Mouse (Mus musculus) spleen, adult 2 months (tissue): ENCODE measurements around the gene Ctbs. TPM values are rescaled to one million over a fixed set of nuclear protein-coding genes. Genes with fewer than 3 reads are reported as not detected.

Experiments used
- DNase-seq, 2 experiments: peaks; one replicate each; pipeline versions ENCODE4 v3.0.0 to v3.0.0-alpha.2; 2012 to 2021; ENCODE audit warnings: low spot score in 2 of 2, low read depth in 1 of 2
- H3K27ac ChIP-seq: fragments of 200-500 bp; 2 replicates; pipeline ENCODE4 v1.5.1; 2012; ENCODE audit warnings: low read length, inconsistent platforms; ENCODE audit not compliant: insufficient read depth
- H3K27me3 ChIP-seq: fragments of 200-500 bp; 2 replicates; pipeline ENCODE4 v1.6.1; 2012; ENCODE audit warnings: mild to moderate bottlenecking, moderate library complexity, low read length, inconsistent platforms; ENCODE audit not compliant: control insufficient read depth, insufficient read depth
- H3K36me3 ChIP-seq: fragments of 200-500 bp; 2 replicates; pipeline ENCODE4 v1.6.1; 2012; ENCODE audit warnings: mild to moderate bottlenecking, low read length, inconsistent platforms; ENCODE audit not compliant: control insufficient read depth, insufficient read depth
- H3K4me1 ChIP-seq: fragments of 200-500 bp; 2 replicates; pipeline ENCODE4 v1.6.1; 2011; ENCODE audit warnings: inconsistent platforms; ENCODE audit not compliant: control insufficient read depth, insufficient read depth, insufficient read length
- H3K4me3 ChIP-seq: fragments of 200-500 bp; 2 replicates; pipeline ENCODE4 v1.5.1; 2011; ENCODE audit warnings: mild to moderate bottlenecking, inconsistent platforms; ENCODE audit not compliant: insufficient read depth, insufficient read length; ENCODE audit errors: extremely low read depth
- CTCF ChIP-seq: fragments of 200-500 bp; IDR thresholded peaks from 2 replicates; pipeline ENCODE4 v1.5.1; 2011; ENCODE audit warnings: mild to moderate bottlenecking, inconsistent platforms; ENCODE audit not compliant: insufficient read depth, insufficient read length, insufficient replicate concordance; ENCODE audit errors: extremely low read depth
- POLR2A ChIP-seq: fragments of 200-500 bp; IDR thresholded peaks from 2 replicates; pipeline ENCODE4 v1.6.1; 2011; ENCODE audit warnings: low read depth, low read length, inconsistent platforms
- WGBS: fragments of 180-500 bp; shearing (Covaris S2); methylation state at CpG from one replicate; pipeline ENCODE4 v1.1.7; 2018; 5-methylcytosine and 5-hydroxymethylcytosine counted together
- polyA plus RNA-seq: library from polyadenylated mRNA; depleted of rRNA; stranded (reverse); fragments of >200 nt; gene quantifications from 2 replicates; pipeline ENCODE4 v1.2.3, GENCODE M21; 2012

Ctbs gene
- polyA plus RNA-seq, 1 experiment: 2.1 TPM

- no peak for DNase-seq
- 92% methylated on average over 4 of the region's 4 CpGs for WGBS
Measured at GRCm38 (mm10) chr3:146486464-146486863, 36.9 kb downstream of the Ctbs start.

GRCm38 (mm10) chr3:146494941-146495340 lies 45.3 kb downstream of the Ctbs start:
- WGBS: 75% methylated on average over 8 of the region's 8 CpGs
- Histone ChIP-seq H3K27ac (no peak overlapping the region), H3K27me3 (no peaks in the 10 kb centered on the region), H3K4me3 (no peak overlapping the region), H3K36me3 (no peaks in the 10 kb centered on the region), H3K4me1 (no peaks in the 10 kb centered on the region; the same call in 1 of the 2 replicates)
- no peak for DNase-seq
- TF ChIP-seq POLR2A: no peak
- TF ChIP-seq CTCF: no peak

More at GRCm38 (mm10) chr3:146486464-146486863, 36.9 kb downstream of the Ctbs start:
- TF ChIP-seq POLR2A: no peak
- no peak for TF ChIP-seq CTCF
- Histone ChIP-seq H3K4me3 (no peak overlapping the region), H3K27me3 (no peaks in the 10 kb centered on the region), H3K27ac (no peak overlapping the region), H3K36me3 (no peaks in the 10 kb centered on the region), H3K4me1 (no peaks in the 10 kb centered on the region)

DNA sequence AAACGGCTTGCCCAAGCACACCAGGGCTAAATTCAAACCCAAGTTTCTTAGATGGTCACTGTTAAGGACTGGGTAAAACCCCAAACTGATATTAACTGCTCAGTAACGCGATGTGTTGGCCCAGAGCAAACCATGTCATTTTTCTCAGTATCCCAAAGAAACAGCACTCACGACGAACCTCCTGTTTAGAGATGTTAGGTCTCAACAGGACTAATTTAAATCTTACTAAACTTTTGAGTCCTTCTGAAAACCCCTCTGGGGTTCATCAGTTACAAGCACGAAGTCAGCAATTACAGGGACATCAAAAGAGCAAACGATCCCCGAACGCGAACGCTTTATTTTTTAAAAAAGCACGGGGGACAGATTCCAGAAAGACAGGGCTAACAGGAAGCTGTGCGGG lies 49.4 kb downstream of the Ctbs start:
- Histone ChIP-seq H3K4me3 (peak overlapping the region; percentile 99), H3K27me3 (no peaks in the 10 kb centered on the region), H3K4me1 (peaks cover 7% of the 10 kb centered on the region), H3K36me3 (peaks cover 5% of the 10 kb centered on the region), H3K27ac (peak overlapping the region; percentile 94)
- DNase-seq: no peak
- 4% methylated on average over 13 of the region's 13 CpGs for WGBS
- TF ChIP-seq POLR2A: no peak
- no peak for TF ChIP-seq CTCF

GRCm38 (mm10) chr3:146499431-146500002 lies 49.9 kb downstream of the Ctbs start, which contains the start of the genes Spata1 and Gng5:
TSS of gene Spata1 (minus strand) at chr3:146499753.
TSS of gene Gng5 (plus strand) at chr3:146499807.
- Histone ChIP-seq H3K27ac (peak within 1 kb of the TSS; percentile 94), H3K36me3 (peaks cover 7% of the 10 kb centered on the region), H3K4me3 (peak within 1 kb of the TSS; percentile 99), H3K4me1 (peaks cover 7% of the 10 kb centered on the region), H3K27me3 (no peaks in the 10 kb centered on the region)
- WGBS: under 1% methylated on average over 54 of the region's 88 CpGs
- peak; percentile 76 to 83 for DNase-seq
- TF ChIP-seq POLR2A (peak; percentile 53; the same call in 1 of the 2 replicates), CTCF (no peak)

- H3K4me3 ChIP-seq: peak overlapping the region; percentile 99
- peak in 1 of 2 experiments; percentile 58 for DNase-seq
- no peaks in the 10 kb centered on the region for H3K27me3 ChIP-seq
- under 1% methylated on average over 56 of the region's 57 CpGs for WGBS
- TF ChIP-seq POLR2A (no peak), CTCF (no peak)
- peaks cover 7% of the 10 kb centered on the region for H3K36me3 ChIP-seq
- peaks cover 7% of the 10 kb centered on the region for H3K4me1 ChIP-seq
- H3K27ac ChIP-seq: peak overlapping the region; percentile 93
Measured at GRCm38 (mm10) chr3:146500003-146500809, 50.6 kb downstream of the Ctbs start.

DNA sequence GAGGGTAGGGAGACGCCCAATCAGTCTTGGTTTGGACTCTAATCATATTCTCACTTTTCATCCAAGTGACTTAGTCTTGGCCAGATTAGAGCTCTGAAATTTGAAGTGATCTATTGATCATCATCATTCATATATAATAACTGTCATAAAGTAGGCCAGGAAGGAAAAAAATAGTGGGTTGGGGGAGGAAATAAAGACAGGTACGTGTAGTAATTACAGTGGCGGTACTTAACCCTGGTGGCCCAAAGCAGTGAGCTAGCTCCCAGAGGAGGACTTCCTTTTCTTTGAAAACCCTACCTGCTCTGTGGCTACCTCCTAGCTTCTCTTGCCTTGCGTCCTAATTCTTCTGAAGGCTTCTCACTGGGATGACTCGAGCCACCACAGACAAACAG lies 51.2 kb downstream of the Ctbs start:
- no peak overlapping the region for H3K27ac ChIP-seq
- 11% methylated on average over 5 of the region's 5 CpGs for WGBS
- H3K27me3 ChIP-seq: no peaks in the 10 kb centered on the region
- peaks cover 7% of the 10 kb centered on the region for H3K4me1 ChIP-seq
- TF ChIP-seq CTCF (no peak), POLR2A (no peak)
- peak overlapping the region; percentile 99 for H3K4me3 ChIP-seq
- no peak for DNase-seq
- peaks cover 11% of the 10 kb centered on the region for H3K36me3 ChIP-seq
